Mouse (Mus musculus) heart, embryonic 10.5 days (tissue): ENCODE results near the gene Nfyb. TPM values are rescaled to one million over a fixed set of nuclear protein-coding genes. Genes with fewer than 3 reads are reported as not detected.

Experiments
- DNase-seq: peaks from one replicate; pipeline ENCODE4 v3.0.0-alpha.2; 2017; ENCODE audit warnings: low spot score
- H3K27ac ChIP-seq: fragments of 300-500 bp; sonication (generic); 2 replicates; pipeline ENCODE4 v1.5.1; 2016; ENCODE audit warnings: mild to moderate bottlenecking
- H3K27me3 ChIP-seq: fragments of 300-500 bp; sonication (generic); 2 replicates; pipeline ENCODE4 v1.6.1; 2016; ENCODE audit warnings: mild to moderate bottlenecking; ENCODE audit not compliant: poor library complexity, insufficient read depth, severe bottlenecking
- H3K36me3 ChIP-seq: fragments of 300-500 bp; sonication (generic); 2 replicates; pipeline ENCODE4 v1.6.1; 2016; ENCODE audit warnings: mild to moderate bottlenecking, moderate library complexity
- H3K4me1 ChIP-seq: fragments of 300-500 bp; sonication (generic); 2 replicates; pipeline ENCODE4 v1.6.1; 2016; ENCODE audit warnings: mild to moderate bottlenecking
- H3K4me3 ChIP-seq: fragments of 300-500 bp; sonication (generic); 2 replicates; pipeline ENCODE4 v1.5.1; 2016; ENCODE audit warnings: mild to moderate bottlenecking, moderate library complexity
- H3K9me3 ChIP-seq: fragments of 300-500 bp; sonication (generic); 2 replicates; pipeline ENCODE4 v1.6.1; 2016; ENCODE audit warnings: mild to moderate bottlenecking, moderate library complexity
- WGBS: fragments of 180-500 bp; shearing (Covaris S2); methylation state at CpG from one replicate; pipeline ENCODE4 v1.1.7; 2016; 5-methylcytosine and 5-hydroxymethylcytosine counted together
- polyA plus RNA-seq: library from polyadenylated mRNA; unstranded; fragments of >200 nt; fragmentation: Nextera tagmentation; extraction: Ambion mirVana; gene quantifications from 2 replicates; pipeline ENCODE4 v1.2.1, GENCODE M21; 2016

Nfyb gene
- 26.8 and 37.2 TPM in 2 replicates for polyA plus RNA-seq

- Histone ChIP-seq H3K9me3 (no peaks in the 10 kb centered on the region), H3K36me3 (peaks cover 26% of the 10 kb centered on the region), H3K4me1 (peaks cover 23% of the 10 kb centered on the region), H3K27me3 (0 out of 2 replicates have a peak, but pooled peaks cover 3% of the 10 kb centered on the region), H3K4me3 (peak within 1 kb of the TSS; percentile 94), H3K27ac (peak within 1 kb of the TSS; percentile 100)
- DNase-seq = peak; percentile 99
- 1% methylated on average over 67 of the region's 68 CpGs for WGBS
Observed at GRCm38 (mm10) chr10:82763840-82764631, at the start of gene Nfyb. TSS of gene Nfyb (minus strand) at chr10:82764144.

GRCm38 (mm10) chr10:82811855-82812431, 48.0 kb upstream of the Nfyb start:
- peak overlapping the region; percentile 66 for H3K4me3 ChIP-seq
- no peaks in the 10 kb centered on the region for H3K36me3 ChIP-seq
- H3K27ac ChIP-seq = peak overlapping the region; percentile 86
- no peaks in the 10 kb centered on the region for H3K27me3 ChIP-seq
- WGBS = 5% methylated on average over 47 of the region's 52 CpGs
- H3K4me1 ChIP-seq = peaks cover 13% of the 10 kb centered on the region
- peak; percentile 83 for DNase-seq
- H3K9me3 ChIP-seq = no peaks in the 10 kb centered on the region

- no peak overlapping the region for H3K27ac ChIP-seq
- no peaks in the 10 kb centered on the region for H3K9me3 ChIP-seq
- peaks cover 9% of the 10 kb centered on the region for H3K4me1 ChIP-seq
- H3K4me3 ChIP-seq = no peak overlapping the region
- no peak for DNase-seq
- WGBS = 28% methylated on average over 3 of the region's 3 CpGs
- no peaks in the 10 kb centered on the region for H3K36me3 ChIP-seq
- no peaks in the 10 kb centered on the region for H3K27me3 ChIP-seq
Observed at GRCm38 (mm10) chr10:82809352-82809751, 45.4 kb upstream of the Nfyb start.

GRCm38 (mm10) chr10:82808891-82809290, 44.9 kb upstream of the Nfyb start:
- 75% methylated on average over 8 of the region's 8 CpGs for WGBS
- Histone ChIP-seq H3K27me3 (no peaks in the 10 kb centered on the region), H3K27ac (no peak overlapping the region), H3K4me3 (no peak overlapping the region), H3K4me1 (peaks cover 8% of the 10 kb centered on the region), H3K9me3 (no peaks in the 10 kb centered on the region), H3K36me3 (no peaks in the 10 kb centered on the region)
- no peak for DNase-seq

- Histone ChIP-seq H3K4me1 (peaks cover 8% of the 10 kb centered on the region), H3K27ac (peak overlapping the region; percentile 43; the same call in 1 of the 2 replicates), H3K9me3 (no peaks in the 10 kb centered on the region), H3K27me3 (no peaks in the 10 kb centered on the region), H3K36me3 (no peaks in the 10 kb centered on the region), H3K4me3 (no peak overlapping the region)
- no peak for DNase-seq
- 24% methylated on average over 6 of the region's 6 CpGs for WGBS
Observed at GRCm38 (mm10) chr10:82808155-82808554, 44.2 kb upstream of the Nfyb start.

GRCm38 (mm10) chr10:82807238-82807637, 43.3 kb upstream of the Nfyb start:
- 84% methylated on average over 7 of the region's 7 CpGs for WGBS
- peaks cover 8% of the 10 kb centered on the region for H3K4me1 ChIP-seq

GRCm38 (mm10) chr10:82806414-82806813, 42.5 kb upstream of the Nfyb start:
- WGBS = 69% methylated on average over 8 of the region's 8 CpGs
- Histone ChIP-seq H3K9me3 (no peaks in the 10 kb centered on the region), H3K27me3 (no peaks in the 10 kb centered on the region), H3K4me3 (no peak overlapping the region), H3K27ac (no peak overlapping the region), H3K4me1 (peaks cover 8% of the 10 kb centered on the region), H3K36me3 (no peaks in the 10 kb centered on the region)
- DNase-seq = no peak

More at GRCm38 (mm10) chr10:82807238-82807637, 43.3 kb upstream of the Nfyb start:
- H3K4me3 ChIP-seq = no peak overlapping the region
- H3K9me3 ChIP-seq = no peaks in the 10 kb centered on the region
- no peaks in the 10 kb centered on the region for H3K27me3 ChIP-seq
- no peak overlapping the region for H3K27ac ChIP-seq
- no peaks in the 10 kb centered on the region for H3K36me3 ChIP-seq
- no peak for DNase-seq

- DNase-seq = no peak
- no peaks in the 10 kb centered on the region for H3K36me3 ChIP-seq
- H3K4me3 ChIP-seq = no peak overlapping the region
- no peaks in the 10 kb centered on the region for H3K27me3 ChIP-seq
- H3K4me1 ChIP-seq = peaks cover 8% of the 10 kb centered on the region
- H3K9me3 ChIP-seq = no peaks in the 10 kb centered on the region
- no peak overlapping the region for H3K27ac ChIP-seq
- WGBS = 82% methylated on average over 6 of the region's 6 CpGs
Observed at GRCm38 (mm10) chr10:82805111-82805510, 41.2 kb upstream of the Nfyb start.

GRCm38 (mm10) chr10:82804396-82804795, 40.5 kb upstream of the Nfyb start:
- H3K4me3 ChIP-seq = no peak overlapping the region
- H3K27me3 ChIP-seq = no peaks in the 10 kb centered on the region
- no peak overlapping the region for H3K27ac ChIP-seq
- H3K4me1 ChIP-seq = peaks cover 8% of the 10 kb centered on the region
- 75% methylated on average over 3 of the region's 3 CpGs for WGBS
- H3K9me3 ChIP-seq = no peaks in the 10 kb centered on the region
- H3K36me3 ChIP-seq = no peaks in the 10 kb centered on the region
- no peak for DNase-seq

- 74% methylated on average over 5 of the region's 5 CpGs for WGBS
- no peak overlapping the region for H3K27ac ChIP-seq
- peaks cover 21% of the 10 kb centered on the region for H3K4me1 ChIP-seq
- no peaks in the 10 kb centered on the region for H3K36me3 ChIP-seq
- no peak overlapping the region for H3K4me3 ChIP-seq
- no peaks in the 10 kb centered on the region for H3K9me3 ChIP-seq
- no peaks in the 10 kb centered on the region for H3K27me3 ChIP-seq
- no peak for DNase-seq
Observed at GRCm38 (mm10) chr10:82800094-82800493, 36.1 kb upstream of the Nfyb start.

GRCm38 (mm10) chr10:82798312-82798933, 34.5 kb upstream of the Nfyb start:
- no peaks in the 10 kb centered on the region for H3K36me3 ChIP-seq
- no peak for DNase-seq
- WGBS = 41% methylated on average over 11 of the region's 11 CpGs
- H3K27me3 ChIP-seq = no peaks in the 10 kb centered on the region
- H3K9me3 ChIP-seq = no peaks in the 10 kb centered on the region
- H3K4me1 ChIP-seq = peaks cover 24% of the 10 kb centered on the region
- H3K27ac ChIP-seq = no peak overlapping the region
- no peak overlapping the region for H3K4me3 ChIP-seq

- no peaks in the 10 kb centered on the region for H3K36me3 ChIP-seq
- H3K9me3 ChIP-seq = no peaks in the 10 kb centered on the region
- H3K27me3 ChIP-seq = no peaks in the 10 kb centered on the region
- DNase-seq = no peak
- H3K27ac ChIP-seq = no peak overlapping the region
- 86% methylated on average over 4 of the region's 4 CpGs for WGBS
- no peak overlapping the region for H3K4me3 ChIP-seq
- H3K4me1 ChIP-seq = peaks cover 24% of the 10 kb centered on the region
Observed at GRCm38 (mm10) chr10:82797119-82797491, 33.2 kb upstream of the Nfyb start.

- no peaks in the 10 kb centered on the region for H3K27me3 ChIP-seq
- H3K9me3 ChIP-seq = no peaks in the 10 kb centered on the region
- no peak overlapping the region for H3K4me3 ChIP-seq
- 44% methylated on average over 12 of the region's 12 CpGs for WGBS
- no peaks in the 10 kb centered on the region for H3K36me3 ChIP-seq
- DNase-seq = no peak
- peaks cover 24% of the 10 kb centered on the region for H3K4me1 ChIP-seq
- H3K27ac ChIP-seq = no peak overlapping the region
Observed at GRCm38 (mm10) chr10:82796471-82797118, 32.7 kb upstream of the Nfyb start.
